Mouse (Mus musculus) lung, postnatal 36 days (tissue): ENCODE data around the gene Teddm1a.
A peak's percentile ranks its signal among the peaks of the same experiment; 100 is the strongest.

Source experiments
- DNase-seq: peaks from one replicate; pipeline ENCODE4 v3.0.0; 2022; ENCODE audit warnings: mixed read lengths

Gene Teddm1a

GRCm38 (mm10) chr1:153908208-153908607 lies 16.7 kb downstream of the Teddm1a start:
- DNase-seq: no peak

DNA sequence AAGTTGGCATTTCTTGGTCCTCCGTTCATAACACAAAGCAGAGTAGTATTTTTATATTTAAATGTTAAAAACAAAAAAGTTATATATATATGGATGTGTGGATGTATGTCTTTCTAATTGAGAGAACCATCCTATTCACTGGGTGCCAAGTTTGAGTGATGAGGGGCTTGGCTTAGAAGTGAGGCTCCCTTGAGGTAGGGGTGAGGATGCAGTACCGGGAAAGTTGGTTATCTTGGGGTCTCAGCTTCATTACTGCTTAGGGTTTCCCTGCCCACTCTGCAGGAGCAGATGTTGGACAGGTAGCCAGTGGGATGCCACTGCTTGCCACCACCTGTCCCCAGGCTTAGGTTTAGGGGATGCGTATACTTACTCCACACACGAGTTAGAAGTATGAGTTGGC lies 17.2 kb downstream of the Teddm1a start:
- no peak for DNase-seq

GRCm38 (mm10) chr1:153909213-153909962 lies 17.8 kb downstream of the Teddm1a start:
- DNase-seq: no peak

DNA sequence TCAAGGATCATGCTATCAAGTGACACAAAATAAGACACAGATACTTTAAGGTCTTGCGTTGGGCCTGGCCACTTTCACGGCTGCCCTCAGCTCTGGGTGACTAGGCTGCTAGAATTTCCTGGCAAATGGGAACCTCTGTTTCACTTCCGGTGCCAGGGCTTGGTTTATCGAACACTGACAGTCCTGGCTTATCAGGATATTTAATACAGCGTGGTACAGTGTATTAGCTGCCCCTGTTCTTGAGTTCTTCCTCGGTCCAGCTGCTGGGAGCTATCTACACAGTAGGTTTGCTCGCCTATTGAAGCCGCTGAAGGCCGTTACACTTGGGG lies 18.4 kb downstream of the Teddm1a start:
- DNase-seq: no peak

DNA sequence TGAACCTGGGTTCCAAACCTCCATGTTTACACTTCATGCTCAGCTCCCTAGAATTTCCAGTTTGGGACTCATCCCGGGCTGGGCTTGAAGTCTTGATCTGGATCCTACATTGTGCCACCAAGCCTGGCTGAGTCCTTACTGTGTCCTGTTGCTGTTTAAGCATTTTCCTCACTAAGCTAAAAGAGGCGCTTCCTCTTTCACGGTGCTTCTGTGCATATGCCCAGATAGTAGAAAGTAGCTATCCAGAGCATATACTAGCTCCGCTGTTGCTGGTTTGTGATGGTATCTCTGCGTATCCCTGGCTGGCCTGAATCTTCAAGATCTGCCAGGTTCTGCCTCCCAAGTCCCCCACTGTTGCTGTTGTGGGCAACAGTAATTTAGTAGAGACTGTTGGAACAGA lies 18.9 kb downstream of the Teddm1a start:
- DNase-seq: no peak

GRCm38 (mm10) chr1:153911276-153911795 lies 19.8 kb downstream of the Teddm1a start:
- DNase-seq: no peak

GRCm38 (mm10) chr1:153913869-153914268 lies 22.3 kb downstream of the Teddm1a start:
- DNase-seq: no peak

GRCm38 (mm10) chr1:153918521-153919206 lies 27.1 kb downstream of the Teddm1a start:
- peak; percentile 84 for DNase-seq

- no peak for DNase-seq
These were observed 30.1 kb downstream of the Teddm1a start for GRCm38 (mm10) chr1:153921642-153922041.

DNA sequence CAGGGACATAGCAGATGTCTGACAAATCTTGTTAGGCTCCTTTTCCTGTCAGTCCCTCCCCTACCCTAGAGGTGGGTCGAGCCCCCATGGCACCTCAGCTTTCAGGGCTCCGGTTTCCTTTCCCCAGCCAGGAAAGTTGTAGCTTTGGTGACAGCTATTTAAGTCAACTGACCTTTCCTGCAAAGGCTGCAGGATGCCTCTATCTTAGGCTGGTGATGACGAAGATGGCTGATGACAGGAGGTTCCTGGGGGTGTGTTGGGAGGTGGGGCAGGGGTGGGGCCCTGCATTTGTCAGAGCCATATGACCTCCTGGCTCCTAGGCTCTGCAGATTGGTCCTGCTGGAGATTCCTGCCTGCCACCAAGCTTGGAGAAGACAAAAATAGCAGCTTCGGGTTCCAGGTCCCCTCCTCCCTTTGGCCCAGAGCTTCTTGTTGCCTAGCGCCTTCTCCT lies 31.1 kb downstream of the Teddm1a start:
- no peak for DNase-seq

DNA sequence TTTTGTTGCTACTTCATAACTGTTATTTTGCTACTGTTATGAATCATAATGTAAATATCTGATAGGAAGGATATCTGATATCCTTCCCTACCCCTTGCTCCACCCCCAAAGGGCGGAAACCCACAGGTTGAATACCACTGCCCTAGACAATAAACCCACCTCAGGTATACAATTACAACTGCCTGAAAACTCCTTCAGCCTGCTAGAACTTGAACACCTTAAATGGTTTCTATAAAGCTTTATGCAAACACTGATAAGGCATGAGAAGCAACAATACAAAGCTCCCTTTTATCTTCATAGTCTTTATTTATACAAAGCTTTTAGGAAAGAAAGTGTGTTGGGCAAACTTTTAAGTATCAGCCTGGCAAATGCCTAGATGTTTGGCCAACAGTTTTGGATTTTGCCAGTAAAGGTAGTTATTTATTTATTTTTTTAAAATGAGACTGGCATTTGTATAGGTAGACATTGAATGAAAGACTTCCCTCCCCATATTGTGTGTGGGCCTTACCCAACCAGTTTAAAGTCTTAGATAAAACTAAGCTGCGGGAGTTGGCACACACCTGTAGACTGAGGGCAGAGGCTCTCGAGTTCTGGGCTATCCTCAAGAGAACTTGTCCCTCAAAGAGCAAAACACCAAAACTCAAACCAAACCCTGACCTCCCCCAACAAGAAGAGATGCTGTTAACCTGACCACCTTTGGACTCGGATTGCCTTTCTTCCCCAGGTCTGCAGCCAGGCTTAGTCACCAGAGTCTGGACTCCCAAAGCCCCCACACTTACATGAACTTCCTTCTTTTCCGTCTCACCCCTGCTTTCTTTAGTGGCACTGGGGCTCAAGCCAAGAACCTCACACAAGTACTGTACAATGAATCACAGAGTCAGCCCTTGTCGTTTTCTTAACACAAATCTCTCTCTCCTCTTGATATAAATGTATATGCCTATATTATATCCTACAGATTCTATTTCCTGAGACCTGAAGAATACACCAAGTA lies 33.1 kb downstream of the Teddm1a start:
- DNase-seq: no peak

GRCm38 (mm10) chr1:153930431-153930830 lies 38.9 kb downstream of the Teddm1a start:
- DNase-seq: no peak

- no peak for DNase-seq
These were observed 42.2 kb downstream of the Teddm1a start for GRCm38 (mm10) chr1:153933772-153934171.

- no peak for DNase-seq
These were observed 44.4 kb downstream of the Teddm1a start for GRCm38 (mm10) chr1:153935844-153936380.

DNA sequence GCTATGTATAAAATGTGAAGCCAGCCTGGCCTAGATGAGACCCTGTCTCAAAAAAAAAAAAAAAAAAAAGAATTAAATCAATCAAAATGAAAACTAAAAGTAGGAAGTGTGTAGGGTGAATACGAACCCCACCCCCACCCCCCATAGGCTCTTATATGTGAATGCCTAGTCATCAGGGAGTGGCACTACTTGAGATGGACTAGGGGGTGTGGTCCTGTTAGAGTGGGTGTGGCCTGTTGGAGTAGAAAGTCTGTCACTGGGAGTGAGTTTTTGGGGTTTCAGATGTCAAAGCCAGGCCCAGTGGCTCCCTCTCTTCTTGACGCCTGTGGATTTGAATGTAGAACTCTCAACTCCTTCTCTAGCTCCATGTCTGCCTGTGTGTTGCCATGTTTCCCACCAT lies 45.5 kb downstream of the Teddm1a start:
- DNase-seq: no peak

GRCm38 (mm10) chr1:153940986-153941385 lies 49.4 kb downstream of the Teddm1a start:
- no peak for DNase-seq
